Mouse (Mus musculus) B cell, adult 2 months (primary cell): ENCODE measurements at regions not wholly inside any gene's neighbourhood (a gene's known extent, or its start where the extent isn't known, plus 50 kb on each side); places are given as distances from the start of the nearest gene placed in this dataset.

ENCODE experiments used
- DNase-seq, 2 experiments: peaks; one replicate each; pipeline ENCODE4 v3.0.0; 2022

DNA sequence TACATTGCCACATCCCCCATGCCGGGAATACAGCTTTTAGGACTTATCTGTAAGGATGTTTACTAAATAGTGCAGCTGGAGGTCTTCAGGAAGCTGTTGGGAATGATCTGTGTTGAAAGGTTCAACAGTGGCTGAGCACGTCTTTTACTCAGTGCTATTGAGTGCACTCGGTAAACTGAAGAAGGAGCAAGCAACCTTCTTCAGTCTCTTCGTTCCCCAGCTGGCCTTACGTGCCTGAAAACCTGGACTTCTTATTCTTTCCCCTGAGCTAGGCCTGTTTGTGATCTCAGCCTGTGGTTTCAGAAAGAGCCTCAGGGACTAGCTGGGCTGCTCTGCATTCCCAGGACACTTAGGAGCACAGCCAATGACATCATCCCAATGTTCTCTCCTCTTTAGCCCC lies 51.2 kb upstream of the Rhox5 start:
- peak in 1 of 2 experiments; percentile 0 for DNase-seq

DNA sequence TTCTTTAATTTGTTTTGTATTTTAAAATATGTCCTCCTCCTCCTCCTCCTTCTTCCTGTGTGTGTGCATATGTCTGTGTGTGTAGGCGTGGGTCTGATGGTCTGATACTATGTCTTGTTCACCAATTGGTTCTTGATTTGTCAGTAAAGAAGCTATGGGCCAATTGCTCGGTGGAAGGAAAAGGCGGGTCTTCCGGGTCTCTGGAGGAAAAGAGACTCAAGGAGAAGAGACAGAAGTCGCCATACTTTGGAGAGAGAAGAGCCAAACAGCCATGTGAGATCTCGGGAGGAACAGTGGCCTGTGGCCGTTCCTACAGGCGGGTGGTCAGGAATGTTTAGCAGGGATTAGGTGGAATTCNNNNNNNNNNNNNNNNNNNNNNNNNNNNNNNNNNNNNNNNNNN lies 50.3 kb upstream of the Rhox5 start:
- DNase-seq, result no peak
